Mouse (Mus musculus): Measurements from ENCODE around the gene Axin1. TPM values are rescaled to one million over a fixed set of nuclear protein-coding genes. Genes with fewer than 3 reads are reported as not detected.
A peak's percentile ranks its signal among the peaks of the same experiment; 100 is the strongest.
"Not testable (repeated sequence)": the region's sequence is repeated elsewhere in the genome, so short reads cannot be mapped to it uniquely, and the experiment has no call there.

The Axin1 gene
- polyA plus RNA-seq, 1 experiment from 2014 or later = 9.3 TPM

GRCm38 (mm10) chr17:26151886-26152630, 13.6 kb downstream of the Axin1 start:
- no peak overlapping the region for H3K4me2 ChIP-seq
- H3K9ac ChIP-seq = no peak overlapping the region
- H3K27ac ChIP-seq = no peak overlapping the region
- H3K9me3 ChIP-seq = no peaks in the 10 kb centered on the region
- ATAC-seq (ENCODE audit: insufficient number of reproducible peaks, low FRiP score, low TSS enrichment, low read depth) = no peak
- H3K27me3 ChIP-seq = no peaks in the 10 kb centered on the region
- H3K4me1 ChIP-seq = no peaks in the 10 kb centered on the region
- WGBS = 95% methylated on average over 2 of the region's 2 CpGs
- no peak overlapping the region for H3K4me3 ChIP-seq
- peaks cover 63% of the 10 kb centered on the region for H3K36me3 ChIP-seq

GRCm38 (mm10) chr17:26162736-26163135, 24.2 kb downstream of the Axin1 start:
- WGBS = 90% methylated on average over 1 of the region's 1 CpGs
- no peaks in the 10 kb centered on the region for H3K27me3 ChIP-seq

DNA sequence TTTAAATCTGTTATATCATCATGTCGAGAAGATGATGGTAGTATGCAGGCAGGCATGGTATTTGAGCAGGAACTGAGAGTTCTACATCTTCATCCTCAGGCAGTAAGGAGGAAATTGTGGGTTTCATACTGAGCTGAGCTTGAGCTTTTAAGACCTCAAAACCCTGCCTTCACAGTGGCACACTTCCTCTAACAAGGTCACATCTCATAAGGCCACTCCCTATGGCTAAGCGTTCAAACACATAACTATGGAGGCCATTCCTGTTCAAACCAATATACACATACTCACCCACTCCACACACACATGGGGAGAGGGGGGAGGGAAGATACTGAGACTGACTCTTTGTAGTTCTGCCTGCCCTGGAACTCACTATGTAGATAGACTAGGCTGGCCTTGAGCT, 29.6 kb downstream of the Axin1 start:
- 83% methylated on average over 2 of the region's 2 CpGs for WGBS
- Histone ChIP-seq H3K27ac (no peak overlapping the region), H3K9ac (no peak overlapping the region), H3K4me1 (no peaks in the 10 kb centered on the region), H3K27me3 (no peaks in the 10 kb centered on the region), H3K4me3 (no peak overlapping the region), H3K4me2 (no peak overlapping the region), H3K36me3 (peaks cover 15% of the 10 kb centered on the region; the same call in 1 of the 2 replicates), H3K9me3 (no peaks in the 10 kb centered on the region)
- ATAC-seq (ENCODE audit: insufficient number of reproducible peaks, low FRiP score, low TSS enrichment, low read depth) = no peak

More at GRCm38 (mm10) chr17:26162736-26163135, 24.2 kb downstream of the Axin1 start:
- Histone ChIP-seq H3K9me3 (no peaks in the 10 kb centered on the region), H3K27ac (no peak overlapping the region), H3K4me3 (no peak overlapping the region), H3K9ac (no peak overlapping the region), H3K36me3 (peaks cover 12% of the 10 kb centered on the region; the same call in 1 of the 2 replicates), H3K4me2 (no peak overlapping the region), H3K4me1 (no peaks in the 10 kb centered on the region)
- no peak for ATAC-seq (ENCODE audit: insufficient number of reproducible peaks, low FRiP score, low TSS enrichment, low read depth)

DNA sequence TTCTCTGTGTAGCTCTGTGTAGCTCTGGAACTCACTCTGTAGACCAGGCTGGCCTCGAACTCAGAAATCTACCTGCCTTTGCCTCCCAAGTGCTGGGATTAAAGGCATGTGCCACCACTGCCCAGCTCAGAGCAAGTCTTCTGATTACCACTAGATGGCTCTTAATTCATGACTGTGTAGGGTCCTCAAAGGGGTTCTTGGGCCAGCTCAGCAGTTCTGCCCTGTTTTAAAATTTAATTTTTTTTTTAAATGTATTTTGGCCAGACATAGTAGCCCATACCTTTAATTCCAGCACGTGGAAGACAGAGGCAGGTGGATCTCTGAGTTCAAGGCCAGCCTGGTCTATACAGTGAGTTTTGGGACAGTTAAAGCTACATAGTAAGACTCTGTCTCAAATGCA, 36.8 kb downstream of the Axin1 start:
- ATAC-seq (ENCODE audit: insufficient number of reproducible peaks, low FRiP score, low TSS enrichment, low read depth); H3K4me2 ChIP-seq; H3K9ac ChIP-seq; H3K27me3 ChIP-seq; H3K4me3 ChIP-seq; H3K27ac ChIP-seq; H3K4me1 ChIP-seq; H3K9me3 ChIP-seq: not testable (repeated sequence)
- H3K36me3 ChIP-seq = peaks cover 48% of the 10 kb centered on the region
- 87% methylated on average over 2 of the region's 2 CpGs for WGBS

DNA sequence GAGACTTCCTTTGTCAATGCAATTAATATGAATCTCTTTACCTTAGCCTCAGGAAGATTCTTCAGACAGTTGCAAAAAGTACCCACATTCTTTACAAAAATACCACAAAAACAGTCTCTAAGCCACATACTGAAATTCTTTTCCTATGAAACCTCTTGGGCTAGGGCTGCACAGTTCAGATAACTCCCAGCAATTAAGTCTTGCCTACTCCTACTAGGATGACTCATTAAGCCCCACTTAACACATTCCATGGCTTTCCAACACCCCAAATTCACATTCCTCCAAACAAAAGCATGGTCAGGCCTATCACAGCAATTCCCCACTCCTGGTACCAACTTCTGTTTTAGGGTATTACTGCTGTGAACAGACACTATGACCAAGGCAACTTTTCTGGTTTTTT, 40.1 kb downstream of the Axin1 start:
- no peaks in the 10 kb centered on the region for H3K27me3 ChIP-seq
- no peak overlapping the region for H3K9ac ChIP-seq
- no peak overlapping the region for H3K4me3 ChIP-seq
- H3K4me2 ChIP-seq = no peak overlapping the region
- H3K27ac ChIP-seq = no peak overlapping the region
- H3K9me3 ChIP-seq = no peaks in the 10 kb centered on the region
- no peaks in the 10 kb centered on the region for H3K4me1 ChIP-seq
- H3K36me3 ChIP-seq = peaks cover 60% of the 10 kb centered on the region
- no peak for ATAC-seq (ENCODE audit: insufficient number of reproducible peaks, low FRiP score, low TSS enrichment, low read depth)

GRCm38 (mm10) chr17:26181179-26181578, 42.7 kb downstream of the Axin1 start:
- Histone ChIP-seq H3K4me2 (no peak overlapping the region), H3K9me3 (no peaks in the 10 kb centered on the region), H3K9ac (no peak overlapping the region), H3K4me3 (no peak overlapping the region), H3K36me3 (peaks cover 56% of the 10 kb centered on the region), H3K4me1 (no peaks in the 10 kb centered on the region), H3K27me3 (no peaks in the 10 kb centered on the region), H3K27ac (no peak overlapping the region)
- ATAC-seq (ENCODE audit: insufficient number of reproducible peaks, low FRiP score, low TSS enrichment, low read depth) = no peak
- WGBS = 91% methylated on average over 3 of the region's 3 CpGs

GRCm38 (mm10) chr17:26187592-26187991, 49.1 kb downstream of the Axin1 start:
- ATAC-seq (ENCODE audit: insufficient number of reproducible peaks, low FRiP score, low TSS enrichment, low read depth) = 0 out of 2 replicates have a peak, but pooled peaks have one; percentile 10
- H3K4me2 ChIP-seq = no peak overlapping the region
- H3K36me3 ChIP-seq = peaks cover 88% of the 10 kb centered on the region
- H3K4me3 ChIP-seq = no peak overlapping the region
- no peaks in the 10 kb centered on the region for H3K9me3 ChIP-seq
- H3K27ac ChIP-seq = no peak overlapping the region
- no peak overlapping the region for H3K9ac ChIP-seq
- 97% methylated on average over 5 of the region's 5 CpGs for WGBS
- H3K4me1 ChIP-seq = no peaks in the 10 kb centered on the region
- H3K27me3 ChIP-seq = no peaks in the 10 kb centered on the region

- H3K4me1 ChIP-seq = no peaks in the 10 kb centered on the region
- H3K4me3 ChIP-seq = no peak overlapping the region
- ATAC-seq (ENCODE audit: insufficient number of reproducible peaks, low FRiP score, low TSS enrichment, low read depth) = no peak
- peaks cover 89% of the 10 kb centered on the region for H3K36me3 ChIP-seq
- H3K27ac ChIP-seq = no peak overlapping the region
- no peak overlapping the region for H3K4me2 ChIP-seq
- no peak overlapping the region for H3K9ac ChIP-seq
- no peaks in the 10 kb centered on the region for H3K9me3 ChIP-seq
- 92% methylated on average over 11 of the region's 11 CpGs for WGBS
- no peaks in the 10 kb centered on the region for H3K27me3 ChIP-seq
These were observed 49.8 kb downstream of the Axin1 start for GRCm38 (mm10) chr17:26188091-26188805.

DNA sequence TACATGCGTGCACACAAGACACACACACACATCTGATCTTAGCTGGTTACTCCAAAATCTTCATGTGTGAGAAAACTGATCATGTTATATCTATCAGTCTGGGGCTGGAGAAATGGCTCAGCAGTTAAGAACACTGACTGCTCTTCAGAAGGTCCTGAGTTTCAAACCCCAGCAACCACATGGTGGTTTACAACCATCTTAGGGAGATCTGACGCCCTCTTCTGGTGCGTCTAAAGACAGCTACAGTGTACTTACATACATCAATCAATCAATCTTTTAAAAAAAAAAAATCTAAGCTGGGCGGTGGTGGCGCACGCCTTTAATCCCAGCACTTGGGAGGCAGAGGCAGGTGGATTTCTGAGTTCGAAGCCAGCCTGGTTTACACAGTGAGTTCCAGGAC, 53.0 kb downstream of the Axin1 start:
- not testable (repeated sequence) for H3K4me2 ChIP-seq; H3K4me1 ChIP-seq; ATAC-seq (ENCODE audit: insufficient number of reproducible peaks, low FRiP score, low TSS enrichment, low read depth); H3K9ac ChIP-seq; H3K27me3 ChIP-seq; H3K27ac ChIP-seq; H3K4me3 ChIP-seq; H3K9me3 ChIP-seq
- H3K36me3 ChIP-seq = peaks cover 96% of the 10 kb centered on the region
- 90% methylated on average over 7 of the region's 7 CpGs for WGBS

DNA sequence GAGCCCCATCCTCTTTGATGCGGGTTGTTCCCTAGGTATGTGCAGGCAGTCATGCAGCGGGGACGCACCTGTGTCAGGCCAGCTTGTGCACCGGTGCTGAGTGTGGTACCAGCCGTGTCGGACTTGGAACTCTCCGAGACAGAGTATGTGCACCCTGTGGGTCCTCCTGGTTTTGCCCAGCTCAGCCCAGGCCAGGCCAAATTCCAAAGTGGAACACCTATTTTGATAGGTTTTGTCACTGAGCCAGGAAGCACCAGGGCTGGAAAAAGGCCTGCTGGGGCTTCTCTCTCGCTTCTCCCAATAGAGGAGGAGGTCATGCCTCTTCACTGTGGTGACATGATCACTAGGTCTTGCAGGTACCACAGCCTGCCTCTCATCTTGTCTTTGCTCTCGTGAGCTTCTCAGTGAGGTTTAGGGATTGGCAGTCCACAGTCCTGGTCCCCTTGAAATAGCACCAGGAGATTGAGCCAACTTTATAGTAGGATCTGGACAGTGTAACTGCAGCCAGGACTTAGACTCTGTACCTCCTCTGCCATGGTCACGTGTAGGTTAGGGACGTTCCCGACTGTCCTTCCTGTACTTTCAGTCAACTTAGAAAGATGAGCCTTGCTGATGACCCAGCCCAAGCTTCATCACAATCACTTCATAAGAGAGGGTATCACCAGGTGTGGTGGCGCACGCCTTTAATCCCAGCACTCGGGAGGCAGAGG, 54.1 kb downstream of the Axin1 start:
- Histone ChIP-seq H3K4me3 (no peak overlapping the region), H3K36me3 (peaks cover 97% of the 10 kb centered on the region), H3K9me3 (no peaks in the 10 kb centered on the region), H3K4me2 (no peak overlapping the region), H3K27ac (no peak overlapping the region), H3K27me3 (no peaks in the 10 kb centered on the region), H3K9ac (no peak overlapping the region), H3K4me1 (no peaks in the 10 kb centered on the region)
- no peak for ATAC-seq (ENCODE audit: insufficient number of reproducible peaks, low FRiP score, low TSS enrichment, low read depth)
- WGBS = 94% methylated on average over 15 of the region's 15 CpGs

GRCm38 (mm10) chr17:26198892-26199291, 60.4 kb downstream of the Axin1 start, which contains the start of gene Pdia2:
Gene Pdia2, minus strand, starts transcription at chr17:26199087.
- H3K27ac ChIP-seq = no peak within 1 kb of the TSS
- H3K36me3 ChIP-seq = peaks cover 42% of the 10 kb centered on the region
- no peak within 1 kb of the TSS for H3K4me3 ChIP-seq
- WGBS = 70% methylated on average over 4 of the region's 4 CpGs
- H3K4me2 ChIP-seq = no peak within 1 kb of the TSS
- peaks cover 34% of the 10 kb centered on the region for H3K4me1 ChIP-seq
- no peak for ATAC-seq (ENCODE audit: insufficient number of reproducible peaks, low FRiP score, low TSS enrichment, low read depth)
- H3K9ac ChIP-seq = no peak within 1 kb of the TSS
- no peaks in the 10 kb centered on the region for H3K9me3 ChIP-seq
- H3K27me3 ChIP-seq = peaks cover 55% of the 10 kb centered on the region

All from limb, embryonic 15.5 days (tissue).